In the genomic region with DNA sequence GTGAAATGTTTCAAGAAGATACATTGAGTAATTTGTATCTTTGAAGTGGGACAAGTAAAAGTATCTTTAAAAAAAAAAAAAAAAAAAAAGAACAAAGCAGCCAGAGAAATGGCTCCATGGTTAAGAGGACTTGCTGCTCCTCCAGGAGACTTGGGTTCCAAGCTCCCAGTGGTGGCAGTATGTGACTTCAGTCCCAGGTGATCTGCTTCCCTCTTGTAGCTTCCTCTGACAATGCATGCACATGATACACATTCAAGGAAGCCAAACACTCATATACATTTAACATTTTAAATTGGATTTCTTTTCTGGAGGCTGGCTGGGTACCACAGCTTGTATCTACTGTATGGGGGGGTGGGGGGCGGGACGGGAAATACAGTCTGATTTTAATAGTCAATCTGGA, we compare ENCODE assay signal across 11 mouse cellular contexts. TPM values are rescaled to one million over a fixed set of nuclear protein-coding genes. Genes with fewer than 3 reads are reported as not detected.
DNase-seq lines count a peak whose midpoint lies in the region; ATAC-seq lines count a peak whose summit lies in the region.
"Had no signal": no experiment of that assay in that cellular context is flagged by ENCODE, and none has a peak within 500 bp of the region (broad histone marks: within the 10 kb centered on the region; RNA-seq: fewer than 3 reads in every experiment).

No protein-coding gene starts in this region.

- peaks cover 26% of the 10 kb centered on the region for H3K79me2 ChIP-seq in macrophage (ENCODE audit: inconsistent target)

- H3K27me3 ChIP-seq in heart, embryonic 10.5 days (ENCODE audit: insufficient read depth, poor library complexity, severe bottlenecking), result no peaks in the 10 kb centered on the region
- no peaks in the 10 kb centered on the region for H3K27me3 ChIP-seq in lung, embryonic 16.5 days (ENCODE audit: control insufficient read depth, insufficient read depth, low read depth, low read length)
- H3K27me3 ChIP-seq: embryonic facial prominence, embryonic 12.5 days; hindbrain, embryonic 12.5 days had no signal

- no peaks in the 10 kb centered on the region for H3K9me3 ChIP-seq in heart, embryonic 10.5 days
- H3K9me3 ChIP-seq in lung, embryonic 16.5 days (ENCODE audit: control insufficient read depth, low read length), result no peaks in the 10 kb centered on the region
- H3K9me3 ChIP-seq: embryonic facial prominence, embryonic 12.5 days; hindbrain, embryonic 12.5 days; liver, embryonic 13.5 days had no signal

- H3K36me3 ChIP-seq in heart, embryonic 10.5 days, result no peaks in the 10 kb centered on the region
- H3K36me3 ChIP-seq in lung, embryonic 16.5 days (ENCODE audit: control insufficient read depth, insufficient read depth, low read length), result no peaks in the 10 kb centered on the region
- no peaks in the 10 kb centered on the region for H3K36me3 ChIP-seq in macrophage (ENCODE audit: inconsistent target)
- H3K36me3 ChIP-seq: embryonic facial prominence, embryonic 12.5 days; hindbrain, embryonic 12.5 days had no signal

- DNase-seq in heart, embryonic 10.5 days (ENCODE audit: low spot score), result no peak
- DNase-seq in heart, postnatal 14 days, result no peak
- DNase-seq in lung, postnatal 10 days, result no peak
- DNase-seq in ES-CJ7 (ENCODE audit: low read depth, low spot score), result peak; percentile 36
- DNase-seq in adrenal gland, postnatal 25 days, result no peak

- no peak for ATAC-seq in lung, embryonic 16.5 days (ENCODE audit: low read depth)
- ATAC-seq in activated CD4-positive, CD25-positive, alpha-beta regulatory T cell, adult 4 months, result no peak

- peak overlapping the region; percentile 96 for H3K27ac ChIP-seq in heart, embryonic 10.5 days
- peak overlapping the region; percentile 73 for H3K27ac ChIP-seq in lung, embryonic 16.5 days (ENCODE audit: low read length)
- H3K27ac ChIP-seq in macrophage, result peak overlapping the region; percentile 78
- H3K27ac ChIP-seq: hindbrain, embryonic 12.5 days had no signal

- WGBS in heart, embryonic 10.5 days, result 54% methylated on average over 2 of the region's 2 CpGs
- 37% methylated on average over 2 of the region's 2 CpGs for WGBS in lung, embryonic 16.5 days
- 83% methylated on average over 2 of the region's 2 CpGs for WGBS in macrophage (ENCODE audit: missing documents)

- peaks cover 25% of the 10 kb centered on the region for H3K4me1 ChIP-seq in heart, embryonic 10.5 days
- H3K4me1 ChIP-seq in lung, embryonic 16.5 days (replicated peaks; ENCODE audit: control insufficient read depth, insufficient read depth, low read length), result peaks cover 22% of the 10 kb centered on the region

- intact Hi-C loops in heart, postnatal 14 days (cut with DNase I), result loop anchor here (10.0 kb wide), 1 partner anchor 1090 kb away; no protein-coding TSS in a partner anchor

- no peak overlapping the region for H3K4me3 ChIP-seq in heart, embryonic 10.5 days
- no peak overlapping the region for H3K4me3 ChIP-seq in lung, embryonic 16.5 days (ENCODE audit: low read length)
- no peak overlapping the region for H3K4me3 ChIP-seq in macrophage (ENCODE audit: inconsistent target)

- peak overlapping the region; percentile 38 for H3K4me2 ChIP-seq in lung, embryonic 16.5 days (ENCODE audit: low read depth, low read length)

- H3K9ac ChIP-seq in lung, embryonic 16.5 days (ENCODE audit: low read length), result no peak overlapping the region

RNA-seq across cellular contexts. Expression of a gene that starts 1.6 kb away (rescaled TPM):
- polyA plus RNA-seq in heart, embryonic 10.5 days (2016; fragmentation: Nextera tagmentation; extraction: Ambion mirVana), result 16.8 and 20.4 TPM in 2 replicates
- total RNA-seq in heart, postnatal 14 days (2021), result 10 to 100 TPM; 19.4 to 20.3 TPM
- polyA plus RNA-seq in lung, embryonic 16.5 days (2015; fragmentation: Nextera tagmentation; extraction: Ambion mirVana), result 22.9 and 24.1 TPM in 2 replicates
- 10 to 100 TPM; 14.5 to 51.9 (median 26.2) TPM for total RNA-seq in macrophage (2018; cell fraction: chromatin; rRNA removed)
- total RNA-seq in macrophage (2018; cell fraction: cytosol; rRNA removed), result 10 to 100 TPM in 23 of 26 experiments, 1 to 10 TPM in 3; 7.6 to 23.1 (median 12.6) TPM
- total RNA-seq in macrophage (2018; cell fraction: nucleus; rRNA removed), result 10 to 100 TPM; 12.4 to 54.1 (median 24.3) TPM
- polyA plus RNA-seq in macrophage (2018), result 11.3 to 21.4 TPM (median 14.7 TPM) in 3 replicates
- total RNA-seq in adrenal gland, postnatal 25 days (2021), result 33.6 and 39.7 TPM in 2 replicates
- polyA plus RNA-seq in activated CD4-positive, CD25-positive, alpha-beta regulatory T cell, adult 4 months (2017; shearing (Covaris generic)), result 10 to 100 TPM; 10.7 to 16.1 TPM

RNA-seq across cellular contexts. Expression of a gene that starts 7.0 kb away (rescaled TPM):
- 39.3 and 43.8 TPM in 2 replicates for polyA plus RNA-seq in heart, embryonic 10.5 days (2016; fragmentation: Nextera tagmentation; extraction: Ambion mirVana)
- 10 to 100 TPM; 42.5 to 43.5 TPM for total RNA-seq in heart, postnatal 14 days (2021)
- 16.5 and 18.0 TPM in 2 replicates for polyA plus RNA-seq in lung, embryonic 16.5 days (2015; fragmentation: Nextera tagmentation; extraction: Ambion mirVana)
- 10 to 100 TPM in 18 of 26 experiments, 1 to 10 TPM in 8; 1.9 to 22.9 (median 12.7) TPM for total RNA-seq in macrophage (2018; cell fraction: chromatin; rRNA removed)
- 10 to 100 TPM in 21 of 26 experiments, 1 to 10 TPM in 5; 7.7 to 17.7 (median 12.1) TPM for total RNA-seq in macrophage (2018; cell fraction: cytosol; rRNA removed)
- 10 to 100 TPM in 18 of 26 experiments, 1 to 10 TPM in 8; 3.4 to 27.7 (median 14.7) TPM for total RNA-seq in macrophage (2018; cell fraction: nucleus; rRNA removed)
- 11.3 to 21.1 TPM (median 14.9 TPM) in 3 replicates for polyA plus RNA-seq in macrophage (2018)
- total RNA-seq in adrenal gland, postnatal 25 days (2021), result 30.9 and 34.2 TPM in 2 replicates
- 1 to 10 TPM; 1.8 to 5.1 TPM for polyA plus RNA-seq in activated CD4-positive, CD25-positive, alpha-beta regulatory T cell, adult 4 months (2017; shearing (Covaris generic))

RNA-seq across cellular contexts. Expression of a gene that starts 25.5 kb away (rescaled TPM):
- 7.7 and 8.7 TPM in 2 replicates for polyA plus RNA-seq in heart, embryonic 10.5 days (2016; fragmentation: Nextera tagmentation; extraction: Ambion mirVana)
- total RNA-seq in heart, postnatal 14 days (2021), result 1 to 10 TPM; 1.4 to 1.8 TPM
- 5.1 and 6.9 TPM in 2 replicates for polyA plus RNA-seq in lung, embryonic 16.5 days (2015; fragmentation: Nextera tagmentation; extraction: Ambion mirVana)
- 10 to 100 TPM in 18 of 26 experiments, 1 to 10 TPM in 8; 1.7 to 31.8 (median 18.3) TPM for total RNA-seq in macrophage (2018; cell fraction: chromatin; rRNA removed)
- 10 to 100 TPM in 20 of 26 experiments, 1 to 10 TPM in 6; 8.1 to 14.3 (median 11.7) TPM for total RNA-seq in macrophage (2018; cell fraction: cytosol; rRNA removed)
- 10 to 100 TPM in 19 of 26 experiments, 1 to 10 TPM in 7; 3.6 to 38.5 (median 15.2) TPM for total RNA-seq in macrophage (2018; cell fraction: nucleus; rRNA removed)
- 9.8 to 12.2 TPM (median 10.3 TPM) in 3 replicates for polyA plus RNA-seq in macrophage (2018)
- 7.5 and 9.0 TPM in 2 replicates for total RNA-seq in adrenal gland, postnatal 25 days (2021)
- polyA plus RNA-seq in activated CD4-positive, CD25-positive, alpha-beta regulatory T cell, adult 4 months (2017; shearing (Covaris generic)), result 10 to 100 TPM; 29.7 to 47.5 TPM
